Mouse (Mus musculus) spleen, adult 2 months (tissue): ENCODE measurements around the gene Tmem45a2.

Experiments used
- CTCF ChIP-seq: fragments of 200-500 bp; IDR thresholded peaks from 2 replicates; pipeline ENCODE4 v1.5.1; 2011; ENCODE audit warnings: mild to moderate bottlenecking, inconsistent platforms; ENCODE audit not compliant: insufficient read depth, insufficient read length, insufficient replicate concordance; ENCODE audit errors: extremely low read depth
- POLR2A ChIP-seq: fragments of 200-500 bp; IDR thresholded peaks from 2 replicates; pipeline ENCODE4 v1.6.1; 2011; ENCODE audit warnings: low read depth, low read length, inconsistent platforms

DNA sequence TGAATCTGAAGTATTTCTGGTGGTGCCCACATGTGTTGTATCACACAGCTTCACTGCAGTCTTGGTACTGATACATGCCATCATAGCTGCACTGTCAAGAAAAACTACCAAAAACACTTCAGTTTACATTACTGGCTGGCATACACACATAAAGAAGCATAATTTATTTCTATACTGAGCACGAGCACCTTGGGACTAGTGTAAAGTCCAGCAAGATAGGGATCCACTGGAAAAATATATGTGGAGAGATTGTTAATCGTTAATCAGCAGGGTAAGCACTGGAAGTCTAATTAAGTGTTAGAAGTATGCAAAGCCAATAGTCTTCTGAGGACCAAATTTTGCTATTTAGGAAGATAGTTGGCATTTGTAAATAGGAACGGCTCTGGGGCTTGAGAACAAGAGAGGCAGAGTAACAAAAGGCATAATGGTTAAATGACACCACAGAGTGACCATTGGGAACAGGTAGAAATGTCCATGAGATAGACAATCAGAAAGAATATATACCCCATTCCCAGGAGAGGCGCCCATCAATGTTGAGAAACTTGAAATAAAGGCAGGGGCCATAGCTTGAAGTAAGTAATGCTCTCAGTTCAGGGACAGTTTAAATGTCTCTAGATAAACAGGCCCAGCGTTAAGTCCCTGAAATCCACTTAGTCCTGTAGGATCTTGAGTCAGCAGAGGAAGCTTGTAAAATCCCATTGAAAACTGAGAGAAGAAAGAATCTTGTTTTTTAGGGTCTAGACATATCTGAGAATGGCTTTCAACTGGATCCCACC is 35.2 kb upstream of the Tmem45a2 start:
- no peak for TF ChIP-seq CTCF
- no peak for TF ChIP-seq POLR2A
